Mouse (Mus musculus) stomach, postnatal 0 days (tissue): ENCODE measurements around the gene Uvrag. TPM values are rescaled to one million over a fixed set of nuclear protein-coding genes. Genes with fewer than 3 reads are reported as not detected.

ENCODE experiments used
- ATAC-seq: fragments of 200-750 bp; cut with Nextera tagmentation; 2 replicates; pipeline ENCODE4 v1.8.0; 2017; ENCODE audit not compliant: low FRiP score, low TSS enrichment
- DNase-seq: peaks from one replicate; pipeline ENCODE4 v3.0.0-alpha.2; 2016; ENCODE audit warnings: low spot score
- H3K27ac ChIP-seq: fragments of 300-500 bp; sonication (generic); replicated peaks from 2 replicates; pipeline ENCODE4 v1.5.1; 2014; ENCODE audit warnings: mild to moderate bottlenecking, control low read depth
- H3K27me3 ChIP-seq: fragments of 300-500 bp; sonication (generic); 2 replicates; pipeline ENCODE4 v1.6.1; 2014; ENCODE audit warnings: low read length; ENCODE audit not compliant: control insufficient read depth, insufficient read depth
- H3K36me3 ChIP-seq: fragments of 300-500 bp; sonication (generic); 2 replicates; pipeline ENCODE4 v1.6.1; 2014; ENCODE audit warnings: low read length, mixed read lengths; ENCODE audit not compliant: control insufficient read depth, insufficient read depth
- H3K4me1 ChIP-seq: fragments of 300-500 bp; sonication (generic); replicated peaks from 2 replicates; pipeline ENCODE4 v1.6.1; 2014; ENCODE audit warnings: antibody characterized with exemption; ENCODE audit not compliant: control insufficient read depth, insufficient read depth
- H3K4me2 ChIP-seq: fragments of 300-500 bp; sonication (generic); replicated peaks from 2 replicates; pipeline ENCODE4 v1.6.1; 2014; ENCODE audit warnings: low read depth, mild to moderate bottlenecking, control low read depth, moderate library complexity
- H3K4me3 ChIP-seq: fragments of 300-500 bp; sonication (generic); 2 replicates; pipeline ENCODE4 v1.5.1; 2014; ENCODE audit warnings: low read depth, low read length, control low read depth
- H3K9ac ChIP-seq: fragments of 300-500 bp; sonication (generic); 2 replicates; pipeline ENCODE4 v1.6.1; 2014; ENCODE audit warnings: mild to moderate bottlenecking, low read length, control low read depth, mixed read lengths
- H3K9me3 ChIP-seq: fragments of 300-500 bp; sonication (generic); 2 replicates; pipeline ENCODE4 v1.6.1; 2016; ENCODE audit warnings: low read length; ENCODE audit not compliant: control insufficient read depth
- CTCF ChIP-seq: IDR thresholded peaks from 2 replicates; pipeline ENCODE4 v1.5.1; 2016; ENCODE audit warnings: antibody characterized with exemption, low read depth, mild to moderate bottlenecking, moderate library complexity
- EP300 ChIP-seq: optimal IDR thresholded peaks from 2 replicates; pipeline ENCODE3; 2016; ENCODE audit warnings: antibody characterized with exemption
- WGBS: fragments of 180-500 bp; shearing (Covaris S2); extraction: QIAGEN DNeasy Blood & Tissue Kit; methylation state at CpG from one replicate; pipeline ENCODE4 v1.1.7; 2014; 5-methylcytosine and 5-hydroxymethylcytosine counted together
- polyA plus RNA-seq: library from polyadenylated mRNA; unstranded; fragments of >200 nt; fragmentation: Nextera tagmentation; extraction: Ambion mirVana; gene quantifications from 2 replicates; pipeline ENCODE4 v1.2.1, GENCODE M21; 2015

Uvrag gene
- polyA plus RNA-seq, 1 experiment from 2014 or later, result 9.8 TPM

GRCm38 (mm10) chr7:99043923-99044322, 97.0 kb downstream of the Uvrag start:
- no peaks in the 10 kb centered on the region for H3K4me1 ChIP-seq
- no peaks in the 10 kb centered on the region for H3K27me3 ChIP-seq
- no peak for TF ChIP-seq CTCF
- no peak for TF ChIP-seq EP300
- 58% methylated on average over 7 of the region's 7 CpGs for WGBS
- no peak overlapping the region for H3K4me3 ChIP-seq
- no peaks in the 10 kb centered on the region for H3K36me3 ChIP-seq
- no peak overlapping the region for H3K4me2 ChIP-seq
- ATAC-seq, result no peak
- H3K9me3 ChIP-seq, result no peaks in the 10 kb centered on the region
- no peak overlapping the region for H3K27ac ChIP-seq
- H3K9ac ChIP-seq, result no peak overlapping the region
- DNase-seq, result no peak

- H3K27ac ChIP-seq, result no peak overlapping the region
- TF ChIP-seq EP300, result no peak
- TF ChIP-seq CTCF, result no peak
- no peaks in the 10 kb centered on the region for H3K4me1 ChIP-seq
- no peaks in the 10 kb centered on the region for H3K36me3 ChIP-seq
- no peak overlapping the region for H3K9ac ChIP-seq
- H3K27me3 ChIP-seq, result no peaks in the 10 kb centered on the region
- no peak overlapping the region for H3K4me3 ChIP-seq
- ATAC-seq (no peak), DNase-seq (no peak)
- H3K9me3 ChIP-seq, result no peaks in the 10 kb centered on the region
- H3K4me2 ChIP-seq, result no peak overlapping the region
- WGBS, result 84% methylated on average over 3 of the region's 3 CpGs
Measured at GRCm38 (mm10) chr7:99043322-99043721, 97.6 kb downstream of the Uvrag start.

- Histone ChIP-seq H3K4me1 (no peaks in the 10 kb centered on the region), H3K4me3 (no peak overlapping the region), H3K36me3 (no peaks in the 10 kb centered on the region), H3K27ac (no peak overlapping the region), H3K4me2 (no peak overlapping the region), H3K27me3 (no peaks in the 10 kb centered on the region), H3K9me3 (no peaks in the 10 kb centered on the region), H3K9ac (no peak overlapping the region)
- no peak for ATAC-seq
- WGBS, result 75% methylated on average over 9 of the region's 9 CpGs
- no peak for TF ChIP-seq CTCF
- TF ChIP-seq EP300, result no peak
- no peak for DNase-seq
Measured at GRCm38 (mm10) chr7:99041818-99042217, 99.1 kb downstream of the Uvrag start.

- Histone ChIP-seq H3K27me3 (no peaks in the 10 kb centered on the region), H3K4me1 (no peaks in the 10 kb centered on the region), H3K9ac (no peak overlapping the region), H3K9me3 (no peaks in the 10 kb centered on the region), H3K27ac (no peak overlapping the region), H3K4me3 (no peak overlapping the region), H3K36me3 (no peaks in the 10 kb centered on the region), H3K4me2 (no peak overlapping the region)
- ATAC-seq, result no peak
- TF ChIP-seq EP300 (no peak), CTCF (no peak)
- WGBS, result 76% methylated on average over 8 of the region's 8 CpGs
- DNase-seq, result no peak
Measured at GRCm38 (mm10) chr7:99039912-99040311, 101.0 kb downstream of the Uvrag start.

- no peak overlapping the region for H3K4me3 ChIP-seq
- no peaks in the 10 kb centered on the region for H3K36me3 ChIP-seq
- TF ChIP-seq EP300 (no peak), CTCF (no peak)
- H3K9me3 ChIP-seq, result no peaks in the 10 kb centered on the region
- H3K4me2 ChIP-seq, result no peak overlapping the region
- no peak for ATAC-seq
- WGBS, result 64% methylated on average over 8 of the region's 8 CpGs
- DNase-seq, result no peak
- no peak overlapping the region for H3K27ac ChIP-seq
- no peaks in the 10 kb centered on the region for H3K4me1 ChIP-seq
- H3K27me3 ChIP-seq, result no peaks in the 10 kb centered on the region
- H3K9ac ChIP-seq, result no peak overlapping the region
Measured at GRCm38 (mm10) chr7:99036284-99036683, 104.7 kb downstream of the Uvrag start.

GRCm38 (mm10) chr7:99034909-99035308, 106.0 kb downstream of the Uvrag start:
- WGBS, result 80% methylated on average over 2 of the region's 2 CpGs
- H3K27me3 ChIP-seq, result no peaks in the 10 kb centered on the region
- DNase-seq, result no peak
- ATAC-seq, result no peak
- H3K9ac ChIP-seq, result no peak overlapping the region
- H3K27ac ChIP-seq, result no peak overlapping the region
- no peak overlapping the region for H3K4me2 ChIP-seq
- H3K4me1 ChIP-seq, result no peaks in the 10 kb centered on the region
- no peak for TF ChIP-seq EP300
- no peak for TF ChIP-seq CTCF
- H3K4me3 ChIP-seq, result no peak overlapping the region
- H3K36me3 ChIP-seq, result no peaks in the 10 kb centered on the region
- H3K9me3 ChIP-seq, result no peaks in the 10 kb centered on the region
